Mouse (Mus musculus) liver, embryonic 11.5 days (tissue): Measurements from ENCODE around the gene Gm10840. TPM values are rescaled to one million over a fixed set of nuclear protein-coding genes. Genes with fewer than 3 reads are reported as not detected.

Source experiments
- ATAC-seq: fragments of 200-750 bp; cut with Nextera tagmentation; replicated peaks from 2 replicates; pipeline ENCODE4 v1.8.0; 2017; ENCODE audit warnings: moderate number of reproducible peaks, mild to moderate bottlenecking, moderate TSS enrichment, moderate library complexity; ENCODE audit not compliant: low FRiP score
- DNase-seq: peaks from one replicate; pipeline ENCODE4 v3.0.0-alpha.2; 2017; ENCODE audit warnings: low spot score
- H3K27ac ChIP-seq: fragments of 300-500 bp; sonication (generic); 2 replicates; pipeline ENCODE4 v1.5.1; 2014; ENCODE audit warnings: mild to moderate bottlenecking, low read depth, low read length, control low read depth
- H3K27me3 ChIP-seq: fragments of 300-500 bp; sonication (generic); replicated peaks from 2 replicates; pipeline ENCODE4 v1.6.1; 2014; ENCODE audit warnings: low read length, mixed read lengths; ENCODE audit not compliant: control insufficient read depth, insufficient read depth
- H3K36me3 ChIP-seq: fragments of 300-500 bp; sonication (generic); 2 replicates; pipeline ENCODE4 v1.6.1; 2014; ENCODE audit warnings: mild to moderate bottlenecking, low read length, moderate library complexity, mixed read lengths; ENCODE audit not compliant: control insufficient read depth, insufficient read depth
- H3K4me1 ChIP-seq: fragments of 300-500 bp; sonication (generic); replicated peaks from 2 replicates; pipeline ENCODE4 v1.6.1; 2014; ENCODE audit warnings: low read length, mixed read lengths; ENCODE audit not compliant: control insufficient read depth, insufficient read depth
- H3K4me2 ChIP-seq: fragments of 300-500 bp; sonication (generic); 2 replicates; pipeline ENCODE4 v1.6.1; 2014; ENCODE audit warnings: mild to moderate bottlenecking, control low read depth, moderate library complexity
- H3K4me3 ChIP-seq: fragments of 300-500 bp; sonication (generic); 2 replicates; pipeline ENCODE4 v1.5.1; 2014; ENCODE audit warnings: low read depth, low read length, control low read depth
- H3K9ac ChIP-seq: fragments of 300-500 bp; sonication (generic); 2 replicates; pipeline ENCODE4 v1.6.1; 2014; ENCODE audit warnings: low read depth, low read length, control low read depth
- H3K9me3 ChIP-seq: fragments of 300-500 bp; sonication (generic); 2 replicates; pipeline ENCODE4 v1.6.1; 2016; ENCODE audit warnings: low read length, inconsistent platforms, mixed read lengths; ENCODE audit not compliant: control insufficient read depth
- WGBS: fragments of 180-500 bp; shearing (Covaris S2); extraction: QIAGEN DNeasy Blood & Tissue Kit; methylation state at CpG from one replicate; pipeline ENCODE4 v1.1.7; 2014; 5-methylcytosine and 5-hydroxymethylcytosine counted together
- polyA plus RNA-seq: library from polyadenylated mRNA; unstranded; fragments of >200 nt; fragmentation: Nextera tagmentation; extraction: Ambion mirVana; gene quantifications from 2 replicates; pipeline ENCODE4 v1.2.1, GENCODE M21; 2014

Gene Gm10840
- polyA plus RNA-seq, 1 experiment from 2014 or later = not detected

- no peak overlapping the region for H3K27ac ChIP-seq
- H3K4me3 ChIP-seq = no peak overlapping the region
- DNase-seq = no peak
- H3K9ac ChIP-seq = no peak overlapping the region
- peaks cover 2% of the 10 kb centered on the region; the same call in 1 of the 2 replicates for H3K36me3 ChIP-seq
- H3K9me3 ChIP-seq = no peaks in the 10 kb centered on the region
- 89% methylated on average over 5 of the region's 5 CpGs for WGBS
- H3K27me3 ChIP-seq = no peaks in the 10 kb centered on the region
- no peak for ATAC-seq
- no peak overlapping the region for H3K4me2 ChIP-seq
- peaks cover 21% of the 10 kb centered on the region for H3K4me1 ChIP-seq
These were observed 28.1 kb upstream of the Gm10840 start for GRCm38 (mm10) chr11:106132516-106132915.

GRCm38 (mm10) chr11:106134580-106135528, 25.8 kb upstream of the Gm10840 start:
- Histone ChIP-seq H3K27me3 (no peaks in the 10 kb centered on the region), H3K9ac (peak overlapping the region; percentile 59), H3K9me3 (no peaks in the 10 kb centered on the region), H3K4me1 (peaks cover 14% of the 10 kb centered on the region), H3K4me3 (no peak overlapping the region), H3K27ac (peak overlapping the region; percentile 96), H3K4me2 (peak overlapping the region; percentile 49), H3K36me3 (peaks cover 2% of the 10 kb centered on the region; the same call in 1 of the 2 replicates)
- WGBS = 20% methylated on average over 8 of the region's 8 CpGs
- ATAC-seq (peak; percentile 57), DNase-seq (peak; percentile 54)

GRCm38 (mm10) chr11:106151219-106151618, 9.4 kb upstream of the Gm10840 start:
- WGBS = 79% methylated on average over 3 of the region's 3 CpGs
- Histone ChIP-seq H3K27ac (no peak overlapping the region), H3K4me2 (no peak overlapping the region), H3K9me3 (no peaks in the 10 kb centered on the region), H3K36me3 (peaks cover 22% of the 10 kb centered on the region), H3K4me1 (peaks cover 2% of the 10 kb centered on the region; the same call in 1 of the 2 replicates), H3K9ac (no peak overlapping the region), H3K27me3 (no peaks in the 10 kb centered on the region), H3K4me3 (no peak overlapping the region)
- ATAC-seq = no peak
- DNase-seq = no peak

- WGBS = 81% methylated on average over 8 of the region's 8 CpGs
- Histone ChIP-seq H3K4me3 (no peak overlapping the region), H3K27me3 (no peaks in the 10 kb centered on the region), H3K4me1 (peaks cover 2% of the 10 kb centered on the region; the same call in 1 of the 2 replicates), H3K9me3 (no peaks in the 10 kb centered on the region), H3K36me3 (peaks cover 25% of the 10 kb centered on the region), H3K9ac (no peak overlapping the region), H3K27ac (no peak overlapping the region), H3K4me2 (no peak overlapping the region)
- DNase-seq (no peak), ATAC-seq (no peak)
These were observed 8.5 kb upstream of the Gm10840 start for GRCm38 (mm10) chr11:106152132-106152531.

GRCm38 (mm10) chr11:106154091-106154490, 6.6 kb upstream of the Gm10840 start:
- ATAC-seq (no peak), DNase-seq (no peak)
- H3K27ac ChIP-seq = no peak overlapping the region
- peaks cover 14% of the 10 kb centered on the region for H3K4me1 ChIP-seq
- H3K4me2 ChIP-seq = no peak overlapping the region
- H3K9me3 ChIP-seq = no peaks in the 10 kb centered on the region
- 76% methylated on average over 5 of the region's 5 CpGs for WGBS
- H3K27me3 ChIP-seq = no peaks in the 10 kb centered on the region
- H3K4me3 ChIP-seq = no peak overlapping the region
- peaks cover 29% of the 10 kb centered on the region for H3K36me3 ChIP-seq
- H3K9ac ChIP-seq = no peak overlapping the region

- H3K27ac ChIP-seq = no peak overlapping the region; the same call in 1 of the 2 replicates
- WGBS = 81% methylated on average over 2 of the region's 2 CpGs
- no peak overlapping the region for H3K9ac ChIP-seq
- no peaks in the 10 kb centered on the region for H3K9me3 ChIP-seq
- no peak overlapping the region for H3K4me2 ChIP-seq
- ATAC-seq (0 out of 2 replicates have a peak, but pooled peaks have one; percentile 14), DNase-seq (no peak)
- H3K4me1 ChIP-seq = peaks cover 18% of the 10 kb centered on the region
- no peaks in the 10 kb centered on the region for H3K27me3 ChIP-seq
- peaks cover 24% of the 10 kb centered on the region for H3K36me3 ChIP-seq
- no peak overlapping the region for H3K4me3 ChIP-seq
These were observed 5.9 kb upstream of the Gm10840 start for GRCm38 (mm10) chr11:106154770-106155169.

GRCm38 (mm10) chr11:106155761-106156160, 4.9 kb upstream of the Gm10840 start:
- 59% methylated on average over 3 of the region's 3 CpGs for WGBS
- H3K4me3 ChIP-seq = no peak overlapping the region
- H3K27me3 ChIP-seq = no peaks in the 10 kb centered on the region
- H3K36me3 ChIP-seq = peaks cover 21% of the 10 kb centered on the region
- no peaks in the 10 kb centered on the region for H3K9me3 ChIP-seq
- H3K4me2 ChIP-seq = no peak overlapping the region
- no peak overlapping the region for H3K9ac ChIP-seq
- DNase-seq = no peak
- peaks cover 18% of the 10 kb centered on the region for H3K4me1 ChIP-seq
- H3K27ac ChIP-seq = no peak overlapping the region
- no peak for ATAC-seq

GRCm38 (mm10) chr11:106156257-106156656, 4.4 kb upstream of the Gm10840 start:
- ATAC-seq = no peak
- H3K4me1 ChIP-seq = peaks cover 22% of the 10 kb centered on the region
- no peaks in the 10 kb centered on the region for H3K9me3 ChIP-seq
- no peaks in the 10 kb centered on the region for H3K27me3 ChIP-seq
- no peak overlapping the region for H3K4me2 ChIP-seq
- DNase-seq = no peak
- no peak overlapping the region for H3K9ac ChIP-seq
- no peak overlapping the region for H3K4me3 ChIP-seq
- no peak overlapping the region for H3K27ac ChIP-seq
- peaks cover 16% of the 10 kb centered on the region for H3K36me3 ChIP-seq
- WGBS = 85% methylated on average over 1 of the region's 1 CpGs
